Mouse (Mus musculus) ovary, adult 18-20 months (tissue): ENCODE data around the gene Pigk.
A peak's percentile ranks its signal among the peaks of the same experiment; 100 is the strongest.

Experiments used
- DNase-seq: peaks from one replicate; pipeline ENCODE4 v3.0.0; 2022; ENCODE audit warnings: low spot score, mixed read lengths

Pigk gene

DNA sequence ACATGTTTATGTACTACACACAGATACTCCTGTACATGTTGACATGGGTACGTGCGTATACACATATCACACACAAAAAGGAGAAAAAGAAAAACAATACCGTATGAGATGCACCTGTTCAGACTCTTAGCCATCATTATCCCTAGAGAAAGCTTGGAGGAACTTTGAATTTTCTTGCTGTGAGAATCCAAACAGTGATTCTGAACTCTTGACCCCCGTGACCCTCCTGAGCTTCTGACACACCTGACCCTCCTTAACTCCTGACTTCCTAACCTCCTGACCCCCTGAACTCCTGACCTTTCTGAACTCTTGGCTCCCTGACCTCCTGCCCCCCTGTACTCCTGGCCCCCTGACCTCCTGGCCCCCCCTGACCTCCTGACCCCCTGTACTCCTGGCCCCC lies 19.1 kb downstream of the Pigk start:
- no peak for DNase-seq

- DNase-seq, result no peak
Measured at GRCm38 (mm10) chr3:152733513-152733912, 19.6 kb downstream of the Pigk start.

GRCm38 (mm10) chr3:152734100-152734499 lies 20.2 kb downstream of the Pigk start:
- DNase-seq, result no peak

DNA sequence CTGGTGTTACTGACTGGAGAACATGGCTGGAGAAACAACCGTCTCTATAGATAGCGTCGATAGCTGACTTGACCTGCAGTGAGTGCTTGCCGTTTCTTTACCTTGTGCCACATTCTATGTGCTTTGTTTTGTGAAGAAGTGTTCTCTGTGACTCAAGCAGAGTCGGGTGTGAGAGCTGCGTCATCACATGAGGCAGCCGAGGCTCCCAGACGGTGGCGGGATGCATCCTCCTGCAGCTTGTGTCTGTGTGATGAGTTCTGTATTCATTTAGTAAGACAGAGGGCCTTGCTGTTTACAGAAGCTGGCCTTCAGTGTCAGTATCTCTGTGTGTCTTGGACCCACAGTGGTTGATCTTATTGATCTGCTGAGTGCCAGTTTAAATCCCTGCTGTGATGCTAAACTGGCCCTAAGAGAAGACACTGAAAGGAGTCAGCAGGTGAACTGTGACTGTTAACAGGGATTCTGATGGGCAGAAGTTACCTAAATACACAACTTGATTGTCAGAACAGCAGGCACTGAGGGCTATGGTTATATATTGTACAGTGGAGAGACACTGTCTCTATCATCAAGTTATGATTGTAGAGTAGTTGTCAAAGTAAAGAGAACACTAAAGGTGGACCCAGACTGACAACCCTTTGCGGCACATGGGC lies 21.8 kb downstream of the Pigk start:
- no peak for DNase-seq

DNA sequence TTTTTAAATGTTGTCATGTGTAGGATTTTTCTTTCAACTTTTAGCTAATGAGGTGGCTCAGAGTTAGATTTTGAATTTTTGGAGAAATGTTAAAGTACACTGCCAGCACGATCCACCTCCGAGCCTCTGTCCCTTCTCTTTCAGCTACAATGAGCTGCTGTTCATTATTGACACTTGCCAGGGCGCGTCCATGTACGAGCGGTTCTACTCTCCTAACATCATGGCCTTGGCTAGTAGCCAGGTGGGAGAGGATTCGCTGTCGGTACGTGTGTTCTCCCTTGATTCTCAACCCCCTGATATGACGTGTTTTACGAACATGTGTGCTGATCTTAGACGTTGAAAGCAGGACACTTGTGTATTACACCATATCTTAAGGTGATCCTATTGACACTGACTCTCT lies 30.4 kb downstream of the Pigk start:
- no peak for DNase-seq

- no peak for DNase-seq
Measured at GRCm38 (mm10) chr3:152745611-152746010, 31.7 kb downstream of the Pigk start.

GRCm38 (mm10) chr3:152749461-152749871 lies 35.6 kb downstream of the Pigk start:
- DNase-seq, result no peak

GRCm38 (mm10) chr3:152749881-152750280 lies 36.0 kb downstream of the Pigk start:
- no peak for DNase-seq

- no peak for DNase-seq
Measured at GRCm38 (mm10) chr3:152752911-152753310, 39.0 kb downstream of the Pigk start.

DNA sequence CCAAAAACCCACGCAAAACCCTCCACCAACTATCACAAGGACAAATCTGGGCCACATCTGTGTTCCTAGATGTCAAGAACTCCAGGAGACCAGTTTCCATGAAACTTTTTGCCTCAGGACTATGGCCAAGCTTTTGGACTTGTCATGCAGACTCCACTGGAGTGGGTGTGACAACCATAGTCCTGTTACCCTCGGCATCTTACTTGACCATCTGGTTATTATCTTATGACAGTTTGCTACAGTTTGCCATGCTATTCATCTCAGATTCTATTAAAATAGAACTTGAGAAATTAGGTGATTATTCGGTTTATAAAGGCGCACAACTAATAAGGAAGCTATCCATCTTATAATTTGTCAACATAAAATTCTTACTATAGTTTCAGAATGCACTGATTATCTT lies 39.4 kb downstream of the Pigk start:
- DNase-seq, result no peak

DNA sequence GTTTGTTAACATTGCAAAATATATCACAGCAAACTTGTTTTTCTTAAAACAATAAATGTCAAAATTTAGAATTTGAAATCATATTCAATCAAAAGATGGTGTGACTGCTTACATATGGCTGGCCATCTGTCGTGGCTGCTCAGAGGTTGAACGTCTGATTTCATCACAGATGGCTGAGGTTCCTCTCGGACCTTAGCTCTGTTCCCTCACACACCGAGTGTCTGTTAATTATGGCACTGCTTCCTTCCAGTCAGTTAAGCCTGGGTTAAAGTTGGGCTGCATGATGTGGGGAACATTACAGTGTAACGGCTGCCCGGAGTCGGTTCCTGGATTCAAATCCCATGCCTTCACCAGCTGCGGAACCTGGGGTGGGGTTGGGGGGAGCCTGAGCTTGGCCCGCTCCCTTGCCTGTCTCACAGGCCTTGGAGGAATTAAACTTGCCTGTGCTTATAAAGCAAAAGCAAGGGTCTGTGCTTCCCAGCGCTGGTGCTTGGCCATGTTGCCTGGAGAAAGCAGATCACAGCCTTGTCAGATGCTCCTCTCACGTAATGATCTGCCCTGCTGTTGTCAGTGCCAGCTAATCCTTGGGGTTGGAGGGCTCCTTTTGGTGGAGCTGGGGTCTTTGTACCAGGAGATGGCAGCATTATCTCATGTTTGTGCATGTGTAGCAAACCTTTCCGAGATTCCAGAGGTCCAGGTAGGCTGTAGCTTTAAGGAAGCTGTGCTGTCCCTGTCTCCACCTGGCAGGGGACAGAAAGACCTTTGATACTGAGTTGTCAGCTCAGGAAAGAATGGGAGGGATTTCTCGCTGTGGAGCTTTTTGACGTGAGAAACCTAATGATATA lies 40.2 kb downstream of the Pigk start:
- no peak for DNase-seq

- no peak for DNase-seq
Measured at GRCm38 (mm10) chr3:152755515-152755914, 41.6 kb downstream of the Pigk start.

DNA sequence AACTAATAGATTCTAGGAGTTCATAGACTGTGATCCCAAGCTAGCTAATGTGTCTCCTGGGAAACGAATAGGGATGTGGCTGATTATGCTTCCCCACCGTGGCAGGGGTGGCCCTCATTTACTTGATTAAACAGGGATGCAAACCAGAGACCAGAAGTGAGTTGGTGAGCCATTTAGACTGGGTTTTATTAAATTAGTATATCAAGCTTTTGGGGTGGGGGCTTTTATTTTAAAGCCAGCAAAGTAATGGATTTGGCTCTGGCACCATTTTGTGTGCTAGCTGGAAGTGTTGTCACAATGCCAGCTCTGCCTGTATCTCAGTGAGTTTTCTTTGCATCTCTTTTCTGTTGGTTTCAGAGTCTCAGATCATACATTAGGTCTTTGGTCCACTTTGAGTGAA lies 43.0 kb downstream of the Pigk start:
- no peak for DNase-seq

- no peak for DNase-seq
Measured at GRCm38 (mm10) chr3:152757464-152758393, 43.8 kb downstream of the Pigk start.

- no peak for DNase-seq
Measured at GRCm38 (mm10) chr3:152758500-152759032, 44.7 kb downstream of the Pigk start.

- DNase-seq, result no peak
Measured at GRCm38 (mm10) chr3:152761116-152761515, 47.2 kb downstream of the Pigk start.

DNA sequence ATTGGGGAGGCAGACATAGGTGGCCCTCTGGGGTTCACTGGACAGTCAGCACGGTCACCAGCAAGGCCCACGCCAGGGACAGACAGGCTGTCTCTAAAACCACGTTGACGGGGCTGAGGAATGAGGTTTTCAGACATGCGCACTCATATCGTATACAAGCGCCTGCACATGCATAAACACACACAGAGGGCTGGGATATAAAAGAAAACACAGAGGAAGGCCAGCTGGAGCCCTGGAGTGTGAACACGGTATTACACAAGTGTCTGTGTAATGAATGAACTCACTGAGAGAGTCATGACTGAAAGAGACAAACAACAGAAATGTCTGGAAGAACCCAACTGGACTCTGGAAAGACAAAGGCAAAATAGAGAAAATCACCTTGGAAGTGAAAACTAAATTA lies 47.8 kb downstream of the Pigk start:
- no peak for DNase-seq

- no peak for DNase-seq
Measured at GRCm38 (mm10) chr3:152762302-152762701, 48.4 kb downstream of the Pigk start.

- peak; percentile 37 for DNase-seq
Measured at GRCm38 (mm10) chr3:152763139-152763882, 49.4 kb downstream of the Pigk start.

- no peak for DNase-seq
Measured at GRCm38 (mm10) chr3:152764516-152765312, 50.8 kb downstream of the Pigk start.

GRCm38 (mm10) chr3:152767485-152767884 lies 53.6 kb downstream of the Pigk start:
- DNase-seq, result no peak
